Mouse (Mus musculus): ENCODE measurements around the gene Zfp819.
"Not testable (repeated sequence)": the region's sequence is repeated elsewhere in the genome, so short reads cannot be mapped to it uniquely, and the experiment has no call there.

Gene Zfp819

DNA sequence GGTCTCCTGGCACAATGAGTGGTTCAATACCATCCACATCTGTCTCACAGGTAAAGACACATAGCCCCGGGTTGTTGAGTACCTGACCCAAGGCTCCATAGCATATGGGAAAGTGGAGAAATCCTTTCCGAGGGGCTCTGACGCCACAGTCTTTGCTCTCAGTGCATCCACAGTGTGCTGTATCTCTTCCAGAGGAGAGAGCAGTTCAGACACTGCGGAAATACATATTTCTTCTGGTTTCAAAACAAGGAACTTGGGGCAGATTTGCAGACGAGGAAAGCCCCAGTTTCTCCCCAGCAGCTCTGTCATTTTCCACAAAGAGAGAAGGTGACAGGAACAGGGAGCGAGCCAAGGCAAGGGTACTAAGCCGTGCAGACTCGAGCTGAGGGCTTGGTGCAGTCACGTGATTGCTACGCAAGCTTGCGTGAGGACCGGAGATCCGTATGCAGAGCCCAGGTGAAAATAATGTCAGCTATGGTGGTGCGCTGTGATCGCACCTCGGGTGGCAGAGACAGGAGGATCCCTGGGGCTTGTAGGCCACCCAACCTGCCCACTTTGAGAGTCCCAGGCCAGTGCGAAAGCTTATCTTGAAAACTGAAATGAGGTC is 36.2 kb downstream of the Zfp819 start:
- no peak for DNase-seq (ENCODE audit: low spot score in 2 of 2)

GRCm38 (mm10) chr7:43652683-43653082 is 45.7 kb downstream of the Zfp819 start:
- DNase-seq (ENCODE audit: low spot score in 2 of 2) = no peak

GRCm38 (mm10) chr7:43654519-43654918 is 47.5 kb downstream of the Zfp819 start:
- peak in 1 of 2 experiments; percentile 28 for DNase-seq (ENCODE audit: low spot score in 2 of 2)

- no peak for DNase-seq (ENCODE audit: low spot score in 2 of 2)
These were observed 49.3 kb downstream of the Zfp819 start for GRCm38 (mm10) chr7:43656232-43656631.

DNA sequence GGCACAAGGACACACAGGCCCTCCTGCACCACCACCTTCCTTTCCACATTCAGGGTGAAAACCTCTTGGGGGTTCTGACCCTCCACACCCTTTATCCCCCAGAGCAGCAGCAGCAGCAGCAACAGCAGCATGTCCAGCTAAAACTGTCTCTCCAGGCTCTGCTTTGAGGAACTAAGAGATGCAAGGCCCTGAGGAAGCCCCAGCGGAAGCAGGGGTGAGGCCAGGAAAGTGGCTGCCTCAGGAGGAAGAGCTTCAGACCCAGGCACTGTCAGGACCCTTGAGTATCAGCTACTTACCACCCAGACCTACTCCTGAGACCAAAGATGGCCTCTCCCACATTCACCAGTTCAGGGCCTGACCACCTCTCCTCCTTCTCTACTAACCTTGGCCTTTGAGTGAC is 53.0 kb downstream of the Zfp819 start, which contains the start of gene Siglece:
TSS of gene Siglece (minus strand) at position 160 of the 400 bp plus-strand sequence.
- DNase-seq (ENCODE audit: low spot score in 2 of 2) = no peak

DNA sequence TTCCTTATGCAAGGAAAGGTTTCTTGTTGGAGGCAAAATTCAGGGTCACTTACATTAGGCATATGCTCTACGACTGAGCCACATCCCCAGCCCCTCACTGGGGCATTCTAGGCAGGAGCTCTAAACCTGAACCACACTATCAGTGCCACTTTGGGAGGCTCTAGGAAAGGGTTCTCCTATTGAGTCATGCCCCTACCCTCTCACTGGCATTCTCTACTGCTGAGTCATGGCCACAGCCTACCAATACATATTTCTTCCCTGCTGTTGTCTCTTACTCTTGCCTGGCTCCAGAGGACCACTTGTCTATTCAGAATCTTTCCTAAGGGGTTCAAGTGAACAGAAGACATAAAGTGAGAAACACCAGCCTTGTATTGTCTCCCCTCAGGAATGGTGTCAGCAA is 55.8 kb downstream of the Zfp819 start:
- DNase-seq (ENCODE audit: low spot score in 2 of 2) = no peak

GRCm38 (mm10) chr7:43667221-43667620 is 60.3 kb downstream of the Zfp819 start:
- not testable (repeated sequence) for DNase-seq (ENCODE audit: low spot score in 2 of 2)
